Mouse (Mus musculus): ENCODE measurements around the gene Meox1. TPM values are rescaled to one million over a fixed set of nuclear protein-coding genes. Genes with fewer than 3 reads are reported as not detected.

The Meox1 gene
- 1.2 TPM for polyA plus RNA-seq (2014; fragmentation: Illumina TruSeq; extraction: RNeasy Lipid Tissue Mini Kit (QIAGEN cat#74804); ENCODE audit: low read depth, low replicate concordance)

DNA sequence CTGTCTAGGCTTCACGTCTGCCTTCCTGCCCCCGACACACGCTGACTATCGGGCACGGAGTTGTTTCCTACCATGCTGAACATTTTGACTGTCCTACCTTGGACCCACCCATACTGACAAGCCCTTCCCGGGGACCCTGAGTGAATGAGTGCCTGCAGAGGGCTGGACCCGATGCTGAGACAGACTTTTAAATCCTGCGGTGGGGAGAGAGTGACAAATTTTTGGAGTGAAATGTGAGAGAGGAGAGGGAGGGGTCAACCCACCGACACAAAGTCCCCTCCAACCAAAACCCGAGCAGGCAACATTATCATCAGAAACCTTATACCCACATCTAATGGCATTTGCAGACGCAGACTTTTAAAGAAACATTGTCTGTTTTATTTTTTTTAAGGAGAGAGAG is at the start of gene Meox1:
Gene Meox1 (minus strand): TSS at position 171 of the 400 bp plus-strand sequence.

Other genes with a start within 250 kb of the Meox1 start
- gene Arl4d, start 228.8 kb downstream of the Meox1 start, polyA plus RNA-seq (2014; fragmentation: Illumina TruSeq; extraction: RNeasy Lipid Tissue Mini Kit (QIAGEN cat#74804); ENCODE audit: low read depth, low replicate concordance), result 2.3 TPM
- 23.8 TPM for gene Dhx8, start 161.5 kb downstream of the Meox1 start, polyA plus RNA-seq (2014; fragmentation: Illumina TruSeq; extraction: RNeasy Lipid Tissue Mini Kit (QIAGEN cat#74804); ENCODE audit: low read depth, low replicate concordance)
- gene Etv4, start 109.0 kb downstream of the Meox1 start, polyA plus RNA-seq (2014; fragmentation: Illumina TruSeq; extraction: RNeasy Lipid Tissue Mini Kit (QIAGEN cat#74804); ENCODE audit: low read depth, low replicate concordance), result not detected
- gene Sost, start 72.6 kb upstream of the Meox1 start, polyA plus RNA-seq (2014; fragmentation: Illumina TruSeq; extraction: RNeasy Lipid Tissue Mini Kit (QIAGEN cat#74804); ENCODE audit: low read depth, low replicate concordance), result not detected
- gene Cfap97d1, start 89.9 kb upstream of the Meox1 start, polyA plus RNA-seq (2014; fragmentation: Illumina TruSeq; extraction: RNeasy Lipid Tissue Mini Kit (QIAGEN cat#74804); ENCODE audit: low read depth, low replicate concordance), result not detected
- 73.0 TPM for gene Dusp3, start 92.6 kb upstream of the Meox1 start, polyA plus RNA-seq (2014; fragmentation: Illumina TruSeq; extraction: RNeasy Lipid Tissue Mini Kit (QIAGEN cat#74804); ENCODE audit: low read depth, low replicate concordance)
- 3.6 TPM for gene Mpp3, start 134.1 kb upstream of the Meox1 start, polyA plus RNA-seq (2014; fragmentation: Illumina TruSeq; extraction: RNeasy Lipid Tissue Mini Kit (QIAGEN cat#74804); ENCODE audit: low read depth, low replicate concordance)
- 35.9 TPM for gene Cd300lg, start 147.1 kb upstream of the Meox1 start, polyA plus RNA-seq (2014; fragmentation: Illumina TruSeq; extraction: RNeasy Lipid Tissue Mini Kit (QIAGEN cat#74804); ENCODE audit: low read depth, low replicate concordance)
- 1.6 TPM for gene Mpp2, start 194.1 kb upstream of the Meox1 start, polyA plus RNA-seq (2014; fragmentation: Illumina TruSeq; extraction: RNeasy Lipid Tissue Mini Kit (QIAGEN cat#74804); ENCODE audit: low read depth, low replicate concordance)
- gene Ppy, start 206.9 kb upstream of the Meox1 start, polyA plus RNA-seq (2014; fragmentation: Illumina TruSeq; extraction: RNeasy Lipid Tissue Mini Kit (QIAGEN cat#74804); ENCODE audit: low read depth, low replicate concordance), result not detected
- gene Pyy, start 213.5 kb upstream of the Meox1 start, polyA plus RNA-seq (2014; fragmentation: Illumina TruSeq; extraction: RNeasy Lipid Tissue Mini Kit (QIAGEN cat#74804); ENCODE audit: low read depth, low replicate concordance), result not detected